Mouse (Mus musculus): ENCODE measurements around the gene Olfr707.
"Not testable (repeated sequence)": the region's sequence is repeated elsewhere in the genome, so short reads cannot be mapped to it uniquely, and the experiment has no call there.

Olfr707 gene

GRCm38 (mm10) chr7:106901141-106901540, at the start of gene Olfr707:
Gene Olfr707 (minus strand): TSS chr7:106901241.
- DNase-seq (ENCODE audit: low read depth, low spot score): not testable (repeated sequence)

- DNase-seq (ENCODE audit: low read depth, low spot score): no peak
These were observed 47.2 kb upstream of the Olfr707 start, which contains the start of gene Olfr710 for GRCm38 (mm10) chr7:106948212-106948611. Gene Olfr710 (minus strand): TSS chr7:106948312.

- no peak for DNase-seq (ENCODE audit: low read depth, low spot score)
These were observed 31.1 kb upstream of the Olfr707 start, which contains the start of gene Olfr709-ps1 for GRCm38 (mm10) chr7:106932119-106932518. Gene Olfr709-ps1 (minus strand): TSS chr7:106932219.

- not testable (repeated sequence) for DNase-seq (ENCODE audit: low read depth, low spot score)
These were observed 19.9 kb upstream of the Olfr707 start for GRCm38 (mm10) chr7:106920961-106921360.

- DNase-seq (ENCODE audit: low read depth, low spot score): no peak
These were observed 6.6 kb upstream of the Olfr707 start, which contains the start of gene Olfr1532-ps1 for GRCm38 (mm10) chr7:106907676-106908075. Gene Olfr1532-ps1 (plus strand): TSS chr7:106908001.

- no peak for DNase-seq (ENCODE audit: low read depth, low spot score)
These were observed 13.0 kb downstream of the Olfr707 start, which contains the start of gene Olfr706 for GRCm38 (mm10) chr7:106888062-106888461. Gene Olfr706 (minus strand): TSS chr7:106888162.

- DNase-seq (ENCODE audit: low read depth, low spot score): no peak
These were observed 24.2 kb downstream of the Olfr707 start, which contains the start of gene Olfr705 for GRCm38 (mm10) chr7:106876791-106877190. Gene Olfr705 (minus strand): TSS chr7:106876891.

- no peak for DNase-seq (ENCODE audit: low read depth, low spot score)
These were observed 38.2 kb downstream of the Olfr707 start, which contains the start of gene Olfr704 for GRCm38 (mm10) chr7:106862885-106863284. Gene Olfr704 (plus strand): TSS chr7:106863185.

- no peak for DNase-seq (ENCODE audit: low read depth, low spot score)
These were observed 58.0 kb downstream of the Olfr707 start, which contains the start of gene Olfr703 for GRCm38 (mm10) chr7:106843060-106843459. Gene Olfr703 (plus strand): TSS chr7:106843360.

Data from retina, adult 2 months (tissue).